13 mouse cellular contexts compared by ENCODE assay signal in genomic region chr10:47102551-47102950, GRCm38 (mm10).
A peak's percentile ranks its signal among the peaks of the same experiment; 100 is the strongest.
DNase-seq lines count a peak whose midpoint lies in the region; ATAC-seq and TF ChIP-seq lines count a peak whose summit lies in the region.
"Had no signal": no experiment of that assay in that cellular context is flagged by ENCODE, and none has a peak within 500 bp of the region (broad histone marks: within the 10 kb centered on the region; RNA-seq: fewer than 3 reads in every experiment).

No protein-coding gene starts in this region.

- no peak for TF ChIP-seq CTCF in lung, adult 2 months (IDR thresholded peaks at IDR 0.05; ENCODE audit: insufficient read depth, low read length)
- TF ChIP-seq CTCF in forebrain, postnatal 0 days (IDR thresholded peaks at IDR 0.05; ENCODE audit: low read depth), result no peak

- H3K9me3 ChIP-seq in forebrain, postnatal 0 days (ENCODE audit: low read length), result no peaks in the 10 kb centered on the region
- H3K9me3 ChIP-seq: embryonic facial prominence, embryonic 13.5 days; G1E; heart, embryonic 10.5 days had no signal

- 0 out of 2 replicates have a peak overlapping the region, but pooled peaks have one; percentile 15 for H3K27ac ChIP-seq in forebrain, postnatal 0 days (ENCODE audit: low read depth, low read length)
- H3K27ac ChIP-seq: embryonic facial prominence, embryonic 13.5 days; heart, embryonic 10.5 days; kidney, postnatal 0 days had no signal

- no peaks in the 10 kb centered on the region for H3K36me3 ChIP-seq in forebrain, postnatal 0 days (ENCODE audit: insufficient read depth)
- H3K36me3 ChIP-seq: embryonic facial prominence, embryonic 13.5 days; G1E; heart, embryonic 10.5 days had no signal

- TF ChIP-seq POLR2A in lung, adult 2 months (IDR thresholded peaks at IDR 0.05; ENCODE audit: borderline replicate concordance, extremely low read depth, low read depth, low read length), result no peak

- no peaks in the 10 kb centered on the region for H3K4me1 ChIP-seq in lung, adult 2 months (ENCODE audit: control insufficient read depth, insufficient read depth, low read length)
- no peaks in the 10 kb centered on the region for H3K4me1 ChIP-seq in forebrain, postnatal 0 days (ENCODE audit: insufficient read depth)
- H3K4me1 ChIP-seq: embryonic facial prominence, embryonic 13.5 days; heart, embryonic 10.5 days had no signal

- intact Hi-C loops in heart, postnatal 25 days (cut with DNase I), result no loop called here

- no peak overlapping the region for H3K9ac ChIP-seq in forebrain, postnatal 0 days
- H3K9ac ChIP-seq: embryonic facial prominence, embryonic 13.5 days had no signal

- no peak overlapping the region for H3K4me2 ChIP-seq in forebrain, postnatal 0 days (ENCODE audit: low read depth)
- H3K4me2 ChIP-seq: embryonic facial prominence, embryonic 13.5 days had no signal

- H3K4me3 ChIP-seq in lung, adult 2 months (replicated peaks; ENCODE audit: extremely low read depth, low read depth, low read length), result no peak overlapping the region
- H3K4me3 ChIP-seq in forebrain, postnatal 0 days (ENCODE audit: low read depth, low read length), result no peak overlapping the region
- H3K4me3 ChIP-seq: embryonic facial prominence, embryonic 13.5 days; heart, embryonic 10.5 days; myocyte had no signal

- WGBS in lung, adult 2 months, result 27% methylated on average over 1 of the region's 1 CpGs
- 9% methylated on average over 1 of the region's 1 CpGs for WGBS in forebrain, postnatal 0 days

- peak; percentile 48; the same call in 1 of the 2 replicates for ATAC-seq in forebrain, postnatal 0 days
- ATAC-seq in megakaryocyte-erythroid progenitor cell, adult 5-6 weeks (replicated peaks; ENCODE audit: low FRiP score, low TSS enrichment, poor library complexity, severe bottlenecking), result no peak

- peak; percentile 0 for DNase-seq in lung, postnatal 36 days
- DNase-seq in lung, adult 2 months, result no peak
- peak; percentile 45 for DNase-seq in forebrain, postnatal 0 days
- DNase-seq in layer of hippocampus, postnatal 14 days (ENCODE audit: low spot score in 2 of 2), result peak; percentile 17 to 69
- peak; percentile 4 for DNase-seq in right cerebral cortex, postnatal 25 days
- no peak for DNase-seq in heart, postnatal 25 days (ENCODE audit: low spot score)
- no peak for DNase-seq in thymus, postnatal 0 days (ENCODE audit: low spot score)

- H3K27me3 ChIP-seq in forebrain, postnatal 0 days (ENCODE audit: insufficient read depth, low read length), result no peaks in the 10 kb centered on the region
- H3K27me3 ChIP-seq: embryonic facial prominence, embryonic 13.5 days had no signal

Comparison
In these comparisons a context has a peak if more than half of its experiments do, and no peak if none do; other contexts are left out.
1. DNase-seq: peak in lung, postnatal 36 days (single experiment), forebrain, postnatal 0 days (single experiment), layer of hippocampus, postnatal 14 days (2 of 2) and right cerebral cortex, postnatal 25 days (single experiment); none in lung, adult 2 months (single experiment), heart, postnatal 25 days (single experiment) and thymus, postnatal 0 days (single experiment).